Mouse (Mus musculus) heart, adult 11 months (tissue): ENCODE data around the gene Mamdc4.

Source experiments
- DNase-seq: peaks from one replicate; pipeline ENCODE4 v3.0.0; 2022

The Mamdc4 gene

DNA sequence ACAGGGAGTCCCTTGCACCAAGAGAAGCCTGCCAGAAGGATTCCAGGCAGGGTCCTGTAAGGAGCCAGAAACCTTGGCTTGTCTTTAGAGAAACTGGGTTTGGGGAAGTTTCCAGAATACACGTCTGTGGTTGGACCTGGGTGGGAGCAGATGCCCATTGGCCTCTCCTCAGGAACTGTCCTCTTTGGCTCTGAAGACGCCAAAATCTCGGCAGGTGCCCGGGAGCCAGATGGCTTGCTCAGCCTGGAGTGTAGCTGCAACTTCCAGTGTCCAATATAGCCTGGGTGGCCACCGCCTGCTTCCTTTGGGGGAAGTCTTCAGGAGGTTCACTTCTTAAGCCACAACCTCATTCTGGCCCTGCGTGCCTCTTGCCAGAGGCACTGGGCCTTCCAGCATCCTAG is 7.3 kb upstream of the Mamdc4 start:
- peak; percentile 93 for DNase-seq

DNA sequence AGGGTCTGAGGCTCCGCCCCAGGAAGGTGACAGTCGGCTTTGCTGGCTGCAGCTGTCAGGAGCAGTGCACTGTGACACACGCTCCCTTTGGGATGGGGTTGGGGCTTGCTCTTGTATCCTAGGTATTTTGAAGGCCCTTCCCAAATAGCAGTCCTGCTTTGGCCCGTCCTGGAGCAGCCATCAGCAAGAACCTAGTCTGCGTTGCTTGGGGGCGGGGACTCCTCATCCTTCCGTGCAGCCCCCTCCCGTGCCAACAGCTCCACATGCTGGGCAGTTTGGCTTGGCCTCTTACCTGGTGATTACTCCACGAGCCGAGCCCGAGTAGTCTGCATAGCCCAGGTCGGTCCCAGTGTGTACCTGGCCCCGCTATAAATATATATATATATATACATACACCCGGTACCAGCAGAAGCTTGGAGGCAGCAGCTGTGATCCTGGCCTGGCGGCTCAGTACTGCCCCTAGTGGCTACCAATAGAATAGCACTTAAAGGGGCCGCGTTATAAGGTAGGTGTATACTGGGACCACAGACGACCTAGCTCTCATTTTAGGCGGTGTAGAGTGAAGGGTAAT is 6.7 kb upstream of the Mamdc4 start, which contains the start of gene Ajm1:
Gene Ajm1, minus strand, starts transcription at position 464 of the 571 bp plus-strand sequence.
- DNase-seq = peak; percentile 97

- no peak for DNase-seq
Observed at GRCm38 (mm10) chr2:25580621-25581101, 6.0 kb upstream of the Mamdc4 start.

DNA sequence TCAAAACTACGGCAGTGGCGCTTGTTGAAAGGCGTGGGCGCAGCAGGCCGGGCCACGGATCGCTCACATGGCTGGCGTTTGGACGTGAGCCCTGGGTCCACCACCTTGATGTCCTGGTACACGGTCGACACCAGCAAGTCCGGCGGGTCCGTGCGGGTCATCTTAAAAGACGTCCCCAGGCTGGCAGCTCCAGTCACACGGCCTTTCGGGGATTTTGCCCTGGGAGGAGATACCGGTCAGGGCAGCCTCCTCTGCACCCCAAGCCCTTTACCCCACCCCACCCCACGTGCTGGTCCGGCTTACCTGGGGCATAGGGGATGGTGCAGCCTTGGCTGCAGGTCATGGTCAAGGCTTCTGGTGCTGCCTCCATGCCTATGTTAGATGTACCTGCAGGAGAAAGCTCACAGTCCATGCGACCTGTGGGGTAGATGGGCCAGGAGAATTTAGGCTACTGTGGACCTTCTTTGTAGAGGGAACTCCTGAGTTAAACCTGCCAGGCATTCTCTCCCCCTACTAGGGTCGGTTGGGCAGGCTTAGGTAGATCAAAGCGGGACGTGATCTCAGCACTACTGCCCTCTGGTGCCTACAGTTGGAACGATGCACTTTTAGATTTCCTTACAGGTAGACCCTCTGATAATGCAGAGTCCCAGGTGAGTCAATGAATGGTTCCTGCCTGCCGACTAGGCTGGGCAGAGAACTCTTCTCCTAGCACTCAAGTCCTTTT is 5.3 kb upstream of the Mamdc4 start:
- peak; percentile 94 for DNase-seq

- peak; percentile 91 for DNase-seq
Observed at GRCm38 (mm10) chr2:25578796-25579736, 4.4 kb upstream of the Mamdc4 start.

GRCm38 (mm10) chr2:25577951-25578795 is 3.5 kb upstream of the Mamdc4 start:
- DNase-seq = peak; percentile 88

- DNase-seq = peak; percentile 91
Observed at GRCm38 (mm10) chr2:25576965-25577891, 2.6 kb upstream of the Mamdc4 start.

GRCm38 (mm10) chr2:25576028-25576850 is 1.6 kb upstream of the Mamdc4 start:
- no peak for DNase-seq

GRCm38 (mm10) chr2:25575432-25576027 is 885 bp upstream of the Mamdc4 start:
- peak; percentile 96 for DNase-seq

DNA sequence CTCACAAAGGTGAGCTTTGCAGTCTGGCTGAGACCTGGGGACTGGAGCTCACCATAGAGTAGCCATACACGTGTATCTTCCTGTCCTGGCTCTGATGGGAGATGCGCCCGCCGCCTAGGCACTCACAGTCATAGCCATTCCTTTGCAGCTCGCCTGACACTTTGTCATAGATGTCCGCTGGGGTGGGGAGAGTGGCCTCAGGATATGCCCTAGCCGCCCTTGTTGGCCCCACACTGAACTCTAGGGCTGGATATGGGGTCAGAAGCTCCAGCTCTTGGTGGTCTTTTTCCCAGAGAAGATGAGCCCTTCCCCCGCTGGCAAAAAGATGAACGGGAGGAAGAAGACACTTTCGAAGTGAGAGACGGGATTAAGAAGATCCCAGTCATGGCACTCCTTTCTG is 509 bp downstream of the Mamdc4 start:
- DNase-seq = no peak

DNA sequence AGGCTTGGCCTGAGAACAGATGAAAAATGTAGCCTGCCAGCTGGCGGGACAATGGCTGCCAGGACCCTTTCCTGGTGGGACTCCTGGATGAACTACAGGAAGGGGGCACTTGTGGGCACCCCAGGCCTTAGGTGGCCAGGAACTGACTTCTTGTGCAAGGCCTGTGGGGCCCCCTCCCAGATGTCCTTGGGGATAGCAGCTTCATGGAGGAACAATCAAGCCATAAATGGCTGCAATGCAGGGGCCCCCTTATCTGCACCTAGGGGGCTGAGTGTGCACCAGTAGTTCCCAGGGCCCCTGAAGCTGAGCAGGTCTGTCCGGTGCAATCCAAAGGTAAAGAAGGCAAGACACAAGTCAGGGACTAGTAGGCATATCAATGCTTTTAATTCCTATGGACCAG is 1.6 kb downstream of the Mamdc4 start:
- DNase-seq = peak; percentile 92

- DNase-seq = peak; percentile 89
Observed at GRCm38 (mm10) chr2:25571221-25571620, 3.4 kb downstream of the Mamdc4 start.

GRCm38 (mm10) chr2:25569323-25569722 is 5.3 kb downstream of the Mamdc4 start:
- DNase-seq = peak; percentile 88

DNA sequence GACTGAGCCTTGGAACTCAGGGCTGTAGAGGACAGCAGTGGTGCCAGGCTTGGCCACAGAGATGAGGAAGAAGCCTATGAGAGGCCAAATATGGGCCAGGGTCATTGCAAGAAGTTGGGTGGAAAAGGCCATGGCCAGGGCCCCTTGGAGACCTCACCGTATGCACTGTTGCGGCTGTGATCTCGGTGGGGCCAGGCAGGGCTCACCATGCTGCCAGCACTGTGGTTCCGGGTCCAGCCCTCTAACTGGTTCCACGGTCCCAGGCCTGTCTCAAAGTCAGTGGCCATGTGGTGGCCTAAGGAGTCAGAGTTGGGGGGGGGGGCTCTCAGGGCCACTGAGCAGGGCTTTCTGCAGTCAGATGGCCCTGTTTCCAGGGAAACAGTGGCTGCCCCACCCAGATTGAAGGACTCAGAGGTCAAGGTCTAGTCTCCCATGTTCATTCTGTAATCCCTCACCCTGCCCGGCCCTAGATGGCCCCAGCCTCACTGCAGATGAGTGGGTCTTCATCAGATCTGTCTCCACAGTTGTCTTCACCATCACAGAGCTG is 6.1 kb downstream of the Mamdc4 start:
- DNase-seq = peak; percentile 87

DNA sequence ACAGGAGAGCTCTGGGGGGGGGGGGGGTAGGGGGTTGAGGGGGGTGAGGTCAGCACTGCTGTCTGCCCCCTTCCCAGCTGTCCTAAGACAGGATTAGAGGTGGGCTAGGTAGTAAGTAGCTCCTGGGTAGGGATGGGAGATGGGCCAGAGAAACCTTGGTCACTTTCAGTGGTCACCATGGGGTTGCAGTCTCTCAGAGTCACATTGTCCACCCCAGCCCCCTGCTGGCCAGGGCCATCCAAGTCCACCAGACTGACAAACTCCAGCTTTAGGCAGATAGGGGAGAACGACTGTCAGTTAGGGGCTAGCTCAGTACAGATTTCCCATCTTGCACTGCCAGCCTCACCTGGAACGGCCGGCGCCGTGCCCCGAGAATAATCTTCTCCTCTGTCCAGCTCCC is 8.1 kb downstream of the Mamdc4 start:
- no peak for DNase-seq

GRCm38 (mm10) chr2:25565741-25566140 is 8.9 kb downstream of the Mamdc4 start:
- DNase-seq = peak; percentile 92

GRCm38 (mm10) chr2:25561946-25562345 is 12.7 kb downstream of the Mamdc4 start:
- DNase-seq = no peak

GRCm38 (mm10) chr2:25560551-25560950 is 14.1 kb downstream of the Mamdc4 start:
- peak; percentile 91 for DNase-seq

DNA sequence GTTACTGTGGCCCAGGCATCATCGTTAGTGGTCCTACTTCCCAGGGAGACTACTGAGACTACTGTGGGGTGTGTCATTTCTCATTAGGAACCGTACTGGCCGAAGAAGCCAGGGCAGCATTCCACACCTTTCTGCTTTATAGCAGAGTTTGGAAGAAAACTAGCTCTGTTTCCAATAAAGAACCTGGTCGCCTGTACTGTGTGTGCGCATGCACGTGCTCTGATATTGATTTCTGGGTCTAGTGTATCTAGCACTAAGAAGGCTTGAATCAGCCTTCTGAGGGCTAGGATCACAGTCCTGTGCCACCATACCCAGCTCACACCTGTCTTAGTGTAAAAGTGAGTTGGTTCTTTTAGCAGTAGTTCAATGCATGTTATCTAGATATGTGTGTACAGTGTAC is 15.9 kb downstream of the Mamdc4 start:
- peak; percentile 81 for DNase-seq

DNA sequence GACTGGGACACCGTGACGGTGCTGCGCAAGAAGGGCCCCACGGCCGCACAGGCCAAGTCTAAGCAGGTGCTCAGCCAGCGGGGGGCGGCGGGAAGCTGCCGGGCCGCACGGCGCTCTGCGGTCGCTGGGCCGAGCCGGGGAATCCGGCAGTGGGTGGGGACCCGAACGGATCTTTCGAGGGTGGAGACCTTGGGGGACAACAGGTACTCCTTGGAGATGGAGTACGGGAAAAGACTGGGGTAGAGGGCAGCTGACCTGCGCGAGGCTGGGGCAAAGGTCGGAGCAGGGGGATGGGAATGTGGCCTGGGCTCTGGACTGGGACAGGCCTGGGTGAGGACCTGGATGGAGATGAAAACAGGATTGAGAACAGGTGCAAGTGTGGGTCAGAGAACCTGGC is 16.7 kb downstream of the Mamdc4 start:
- DNase-seq = no peak
